Mouse (Mus musculus) left cerebral cortex, postnatal 10 days (tissue): ENCODE data around the gene H13. TPM values are rescaled to one million over a fixed set of nuclear protein-coding genes. Genes with fewer than 3 reads are reported as not detected.

ENCODE experiments used
- DNase-seq, 2 experiments: peaks; one replicate each; pipeline ENCODE4 v3.0.0; 2021 to 2022; ENCODE audit warnings: low spot score in 2 of 2, mixed read lengths in 1 of 2; ENCODE audit errors: extremely low spot score in 1 of 2
- intact Hi-C: fragments of 180-260 bp; cut with DNase I; formaldehyde crosslinking; loops from one replicate; pipeline ENCODE4 v1.15.1; 2025
- total RNA-seq, 2 experiments: library from RNA; stranded (reverse); gene quantifications; 2 replicates each; pipeline ENCODE4 v1.2.3; 2021

H13 gene
- total RNA-seq, 2 experiments from 2014 or later, result 99.7 to 115 TPM

DNA sequence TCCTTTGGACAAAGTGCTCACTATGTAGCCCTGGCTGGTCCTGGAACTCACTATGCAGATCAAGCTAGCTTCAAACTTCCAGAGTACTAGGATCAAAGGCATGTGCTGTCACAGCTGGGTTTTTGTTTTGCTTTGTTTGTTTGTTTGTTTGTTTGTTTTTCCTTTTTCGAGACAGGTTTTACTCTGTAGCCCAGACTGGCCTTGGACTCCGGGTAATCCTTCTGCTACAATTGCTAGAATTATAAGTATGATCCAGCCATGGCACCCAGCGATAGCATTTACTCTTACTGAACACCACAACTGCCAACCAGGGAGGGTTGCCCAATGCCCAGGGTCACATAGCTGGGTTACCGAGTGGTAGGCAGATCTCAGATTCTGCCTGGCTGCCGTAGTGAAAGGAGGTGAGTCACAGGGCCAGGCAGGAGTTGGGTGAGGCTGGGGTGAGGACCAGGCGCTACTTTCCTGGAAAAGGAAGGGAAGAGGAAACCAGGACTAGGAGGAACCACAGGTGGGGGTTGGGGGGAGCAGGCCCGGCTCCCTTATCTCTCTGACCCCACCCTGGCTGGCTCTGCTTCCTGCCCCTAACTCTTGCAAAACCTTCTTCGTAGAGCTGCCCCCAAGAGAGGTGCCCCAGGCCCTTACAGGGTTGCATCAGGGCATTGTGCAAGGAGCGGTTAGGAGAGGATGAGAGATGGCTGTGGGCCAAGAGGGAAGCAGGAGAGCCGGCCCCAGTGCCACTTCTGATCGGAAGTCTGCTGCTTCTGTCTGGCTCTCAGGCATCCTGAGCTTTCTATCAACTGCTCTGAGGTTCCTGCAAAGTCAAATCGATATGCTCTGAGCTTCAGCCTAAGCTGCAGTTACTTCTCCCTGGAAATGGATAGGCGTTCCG lies 72.1 kb downstream of the H13 start:
- DNase-seq, result peak in 1 of 2 experiments; percentile 85
- intact Hi-C loops, result no loop called here

DNA sequence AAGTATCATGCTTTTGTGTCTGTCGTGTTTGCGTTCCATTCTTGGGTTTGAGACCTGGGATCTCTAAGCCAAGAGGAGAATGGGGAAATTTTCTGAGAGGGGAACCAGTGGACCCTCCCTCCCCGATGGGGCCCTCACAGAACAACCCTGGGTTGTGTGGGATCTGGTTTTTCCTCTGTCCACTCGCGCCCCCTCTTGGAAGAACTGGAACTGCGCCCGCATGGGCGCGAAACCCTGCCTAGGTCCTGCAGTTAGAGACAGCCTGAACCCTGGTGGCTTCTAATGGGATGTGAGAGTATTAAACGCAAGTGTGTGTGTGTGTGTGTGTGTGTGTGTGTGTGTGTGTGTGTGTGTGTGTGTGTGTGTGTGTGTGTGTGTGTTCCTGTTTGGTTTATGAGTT lies 73.2 kb downstream of the H13 start:
- intact Hi-C loops, result no loop called here
- DNase-seq, result peak in 1 of 2 experiments; percentile 78

- intact Hi-C loops, result no loop called here
- peak in 1 of 2 experiments; percentile 70 for DNase-seq
Measured at GRCm38 (mm10) chr2:152753944-152754711, 84.9 kb downstream of the H13 start, which contains the start of gene Cox4i2. Gene Cox4i2, plus strand, starts transcription at chr2:152754173.

DNA sequence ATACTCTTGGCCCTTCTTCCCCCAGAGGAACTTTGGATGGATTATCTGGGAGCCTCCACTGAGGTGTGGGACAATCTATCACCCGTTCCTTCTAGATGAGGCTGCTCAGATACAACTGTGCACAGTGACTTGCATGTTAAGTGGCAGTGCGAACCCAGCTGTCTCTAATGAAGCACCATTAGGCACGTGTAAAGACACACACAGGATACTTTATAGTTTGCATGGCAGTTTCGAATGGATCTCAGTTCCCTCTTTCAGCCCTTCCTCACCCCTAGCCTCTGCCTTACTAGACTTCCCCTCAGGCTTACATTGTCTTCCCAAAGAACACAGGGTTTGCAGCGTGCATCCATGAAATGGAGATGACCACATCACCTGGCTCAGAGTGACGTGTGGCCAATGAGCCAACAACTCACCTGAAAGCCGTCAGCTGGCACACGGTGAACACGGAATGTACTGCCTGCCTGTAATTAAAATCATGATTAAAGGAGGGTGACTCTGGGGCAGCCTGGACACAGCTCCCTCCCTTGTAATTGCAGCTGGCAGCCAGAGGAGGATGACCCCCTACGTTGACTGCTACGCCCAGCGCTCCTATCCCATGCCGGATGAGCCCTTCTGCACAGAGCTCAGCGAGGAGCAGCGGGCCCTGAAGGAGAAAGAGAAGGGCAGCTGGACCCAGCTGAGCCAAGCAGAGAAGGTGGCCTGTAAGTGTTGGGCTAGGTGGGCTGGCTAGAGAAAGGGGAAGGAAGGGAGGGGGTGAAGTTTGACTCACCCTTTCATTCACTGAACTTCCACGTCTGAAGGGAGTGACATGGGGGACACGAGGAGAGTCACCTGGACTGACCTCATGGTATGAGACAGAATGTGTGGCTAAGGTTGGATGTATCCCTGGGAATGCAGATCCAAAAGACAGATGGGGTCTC lies 87.5 kb downstream of the H13 start:
- peak in 1 of 2 experiments; percentile 26 for DNase-seq
- intact Hi-C loops, result no loop called here

DNA sequence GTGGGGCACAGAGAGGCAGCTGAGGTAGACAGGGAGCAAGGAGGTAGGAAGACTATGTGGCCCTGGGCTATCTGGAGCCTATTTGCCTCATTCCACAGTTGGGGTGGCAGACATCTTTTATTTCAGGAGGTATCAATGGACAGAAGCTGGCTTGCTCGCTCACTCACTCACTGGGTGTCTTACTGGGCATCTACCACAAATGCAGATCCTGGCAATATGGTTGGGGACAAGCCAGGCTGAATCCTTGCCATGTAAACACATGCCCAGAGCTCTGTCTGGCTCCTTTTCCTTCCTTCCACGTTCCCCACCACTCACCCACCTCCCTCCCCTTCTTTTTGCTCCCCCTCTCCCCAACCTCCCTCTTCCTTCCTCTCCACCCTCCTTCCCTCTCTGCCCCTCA lies 88.2 kb downstream of the H13 start:
- DNase-seq, result peak in 1 of 2 experiments; percentile 15
- intact Hi-C loops, result no loop called here

Other genes starting within 250 kb of the H13 start
- not detected for gene Defb23, start 204.8 kb upstream of the H13 start, total RNA-seq
- gene Defb20, start 192.4 kb upstream of the H13 start, total RNA-seq, result not detected
- not detected for gene Defb22, start 179.3 kb upstream of the H13 start, total RNA-seq
- not detected for gene Defb26, start 157.8 kb upstream of the H13 start, total RNA-seq
- not detected for gene Defb28, start 151.2 kb upstream of the H13 start, total RNA-seq
- not detected for gene Defb29, start 129.4 kb upstream of the H13 start, total RNA-seq
- not detected for gene Gm17416, start 100.1 kb upstream of the H13 start, total RNA-seq
- gene Defb21, start 96.7 kb upstream of the H13 start, total RNA-seq, result not detected
- not detected for gene Defb19, start 89.1 kb upstream of the H13 start, total RNA-seq
- gene Defb45, start 70.1 kb upstream of the H13 start, total RNA-seq, result not detected
- not detected for gene Defb36, start 65.1 kb upstream of the H13 start, total RNA-seq
- not detected for gene Defb25, start 46.4 kb upstream of the H13 start, total RNA-seq
- gene Rem1, start 42.5 kb upstream of the H13 start, total RNA-seq, result 1 to 10 TPM; 1.5 TPM
- gene Mcts2, start 17.6 kb downstream of the H13 start, total RNA-seq, result 10 to 100 TPM; 22.9 to 28.1 TPM
- 10 to 100 TPM; 20.6 to 24.5 TPM for gene Id1, start 66.8 kb downstream of the H13 start, total RNA-seq
- 1 to 10 TPM; 1.7 to 1.8 TPM for gene Cox4i2, start 84.7 kb downstream of the H13 start, total RNA-seq
- gene Bcl2l1, start 162.3 kb downstream of the H13 start, total RNA-seq, result 100 to 1,000 TPM; 118 to 123 TPM
- 1 to 10 TPM; 4.3 to 5.0 TPM for gene Tpx2, start 178.5 kb downstream of the H13 start, total RNA-seq
- not detected for gene Mylk2, start 241.9 kb downstream of the H13 start, total RNA-seq